Mouse (Mus musculus) embryonic facial prominence, embryonic 12.5 days (tissue): ENCODE results near the gene Zfp280d. TPM values are rescaled to one million over a fixed set of nuclear protein-coding genes. Genes with fewer than 3 reads are reported as not detected.

Experiments used
- ATAC-seq: fragments of 200-750 bp; cut with Nextera tagmentation; 2 replicates; pipeline ENCODE4 v1.8.0; 2017; ENCODE audit not compliant: insufficient number of reproducible peaks, insufficient read depth, low FRiP score, low TSS enrichment
- H3K27ac ChIP-seq: fragments of 300-500 bp; sonication (generic); 2 replicates; pipeline ENCODE4 v1.5.1; 2016; ENCODE audit warnings: mild to moderate bottlenecking
- H3K27me3 ChIP-seq: fragments of 300-500 bp; sonication (generic); 2 replicates; pipeline ENCODE4 v1.6.1; 2016; ENCODE audit warnings: mild to moderate bottlenecking, moderate library complexity
- H3K36me3 ChIP-seq: fragments of 300-500 bp; sonication (generic); 2 replicates; pipeline ENCODE4 v1.6.1; 2016; ENCODE audit warnings: mild to moderate bottlenecking
- H3K4me1 ChIP-seq: fragments of 300-500 bp; sonication (generic); 2 replicates; pipeline ENCODE4 v1.6.1; 2016
- H3K4me2 ChIP-seq: fragments of 300-500 bp; sonication (generic); replicated peaks from 2 replicates; pipeline ENCODE4 v1.6.1; 2016; ENCODE audit warnings: mild to moderate bottlenecking, moderate library complexity
- H3K4me3 ChIP-seq: fragments of 300-500 bp; sonication (generic); 2 replicates; pipeline ENCODE4 v1.5.1; 2016; ENCODE audit warnings: mild to moderate bottlenecking
- H3K9ac ChIP-seq: fragments of 300-500 bp; sonication (generic); 2 replicates; pipeline ENCODE4 v1.6.1; 2016; ENCODE audit warnings: mild to moderate bottlenecking, moderate library complexity
- H3K9me3 ChIP-seq: fragments of 300-500 bp; sonication (generic); 2 replicates; pipeline ENCODE4 v1.6.1; 2016; ENCODE audit warnings: mild to moderate bottlenecking, moderate library complexity
- WGBS: fragments of 180-500 bp; shearing (Covaris S2); methylation state at CpG from one replicate; pipeline ENCODE4 v1.1.7; 2016; 5-methylcytosine and 5-hydroxymethylcytosine counted together
- polyA plus RNA-seq: library from polyadenylated mRNA; unstranded; fragments of >200 nt; fragmentation: Nextera tagmentation; extraction: Ambion mirVana; gene quantifications from 2 replicates; pipeline ENCODE4 v1.2.1, GENCODE M21; 2016

Gene Zfp280d
- 56.4 and 57.0 TPM in 2 replicates for polyA plus RNA-seq

- no peaks in the 10 kb centered on the region for H3K27me3 ChIP-seq
- peak within 1 kb of the TSS; percentile 91 for H3K9ac ChIP-seq
- H3K4me3 ChIP-seq, result peak within 1 kb of the TSS; percentile 66
- no peaks in the 10 kb centered on the region for H3K36me3 ChIP-seq
- peaks cover 8% of the 10 kb centered on the region for H3K4me1 ChIP-seq
- no peaks in the 10 kb centered on the region for H3K9me3 ChIP-seq
- H3K4me2 ChIP-seq, result peak within 1 kb of the TSS; percentile 74
- WGBS, result 1% methylated on average over 42 of the region's 57 CpGs
- H3K27ac ChIP-seq, result peak within 1 kb of the TSS; percentile 99
- peak; percentile 97 for ATAC-seq
Measured at GRCm38 (mm10) chr9:72274677-72275076, at the start of gene Zfp280d. Gene Zfp280d, plus strand, starts transcription at chr9:72274860.

DNA sequence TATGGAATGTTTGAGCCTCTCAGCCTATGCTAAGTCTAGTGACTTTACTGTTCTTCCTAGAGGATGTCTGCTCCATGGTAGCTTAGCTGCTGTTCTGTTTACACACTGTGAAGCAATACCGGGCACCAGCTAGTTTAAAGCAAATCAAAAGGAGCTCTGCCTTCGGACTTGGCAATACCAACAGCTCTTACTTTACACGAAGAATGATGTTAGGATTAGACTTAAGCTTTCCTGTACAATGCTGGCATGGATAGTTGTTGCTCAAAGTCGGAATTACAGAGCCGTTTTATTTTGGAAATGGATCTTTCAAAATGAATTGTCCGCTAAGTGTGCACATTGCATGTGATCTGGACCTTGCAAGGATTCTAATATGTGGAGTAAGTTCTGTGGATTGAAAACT is 48.1 kb upstream of the Zfp280d start:
- H3K27ac ChIP-seq, result no peak overlapping the region
- H3K9ac ChIP-seq, result no peak overlapping the region
- no peaks in the 10 kb centered on the region for H3K27me3 ChIP-seq
- no peaks in the 10 kb centered on the region for H3K9me3 ChIP-seq
- no peak for ATAC-seq
- H3K36me3 ChIP-seq, result no peaks in the 10 kb centered on the region
- WGBS, result 83% methylated on average over 6 of the region's 6 CpGs
- H3K4me3 ChIP-seq, result no peak overlapping the region
- H3K4me2 ChIP-seq, result no peak overlapping the region
- no peaks in the 10 kb centered on the region for H3K4me1 ChIP-seq

GRCm38 (mm10) chr9:72252656-72253055 is 22.0 kb upstream of the Zfp280d start:
- ATAC-seq, result no peak
- WGBS, result 62% methylated on average over 1 of the region's 1 CpGs
- Histone ChIP-seq H3K9me3 (peaks cover 5% of the 10 kb centered on the region; the same call in 1 of the 2 replicates), H3K4me3 (no peak overlapping the region), H3K4me1 (no peaks in the 10 kb centered on the region), H3K9ac (no peak overlapping the region), H3K36me3 (no peaks in the 10 kb centered on the region), H3K4me2 (no peak overlapping the region), H3K27me3 (no peaks in the 10 kb centered on the region), H3K27ac (no peak overlapping the region)

DNA sequence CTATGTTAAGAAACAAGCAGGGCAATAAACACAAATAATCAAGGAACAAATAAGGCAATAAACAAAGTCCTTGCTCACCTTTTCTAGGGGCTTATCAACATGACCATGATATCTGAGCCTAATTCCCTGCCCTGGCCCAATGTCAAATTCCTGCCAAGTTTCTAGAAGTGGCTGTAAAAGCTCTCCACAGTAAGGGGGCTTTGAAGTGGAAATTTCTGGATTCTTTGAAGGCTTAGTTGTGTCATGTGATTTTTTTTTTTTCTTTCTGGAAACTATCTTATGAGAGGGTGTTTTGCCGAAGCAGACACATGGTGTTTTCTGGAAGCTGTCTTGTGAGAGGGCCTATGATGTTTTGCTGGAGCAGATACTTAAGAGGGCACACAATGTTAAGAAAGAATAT is 19.4 kb upstream of the Zfp280d start:
- 79% methylated on average over 1 of the region's 1 CpGs for WGBS
- no peak for ATAC-seq

DNA sequence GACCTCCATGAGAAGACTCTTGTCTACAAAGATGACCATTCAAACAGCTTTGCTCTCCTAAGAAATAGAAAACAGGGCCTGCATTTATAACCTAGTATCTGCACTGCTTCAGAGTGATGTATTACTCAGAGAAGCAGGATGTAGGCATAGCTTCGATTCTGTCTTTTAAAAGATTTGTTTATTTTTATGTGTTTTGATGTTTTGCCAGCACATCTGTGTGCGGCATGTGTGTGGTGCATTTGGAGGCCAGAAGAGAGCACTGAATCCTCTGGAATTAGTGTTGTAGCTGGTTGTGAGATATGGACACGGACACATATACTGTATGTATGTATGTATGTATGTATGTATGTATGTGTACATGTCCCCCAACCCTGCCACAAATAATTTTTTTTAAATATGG is 18.0 kb upstream of the Zfp280d start:
- ATAC-seq, result no peak
- no peaks in the 10 kb centered on the region for H3K27me3 ChIP-seq
- 84% methylated on average over 3 of the region's 3 CpGs for WGBS
- no peak overlapping the region for H3K27ac ChIP-seq
- H3K9ac ChIP-seq, result no peak overlapping the region
- no peak overlapping the region for H3K4me2 ChIP-seq
- no peaks in the 10 kb centered on the region for H3K4me1 ChIP-seq
- H3K9me3 ChIP-seq, result peaks cover 5% of the 10 kb centered on the region; the same call in 1 of the 2 replicates
- H3K36me3 ChIP-seq, result no peaks in the 10 kb centered on the region
- H3K4me3 ChIP-seq, result no peak overlapping the region

More for the DNA sequence above, 19.4 kb upstream of the Zfp280d start:
- H3K27me3 ChIP-seq, result no peaks in the 10 kb centered on the region
- H3K9ac ChIP-seq, result no peak overlapping the region
- no peak overlapping the region for H3K27ac ChIP-seq
- no peaks in the 10 kb centered on the region for H3K4me1 ChIP-seq
- no peaks in the 10 kb centered on the region for H3K36me3 ChIP-seq
- no peak overlapping the region for H3K4me2 ChIP-seq
- peaks cover 5% of the 10 kb centered on the region; the same call in 1 of the 2 replicates for H3K9me3 ChIP-seq
- H3K4me3 ChIP-seq, result no peak overlapping the region

GRCm38 (mm10) chr9:72260337-72260736 is 14.3 kb upstream of the Zfp280d start:
- H3K4me2 ChIP-seq, result no peak overlapping the region
- no peaks in the 10 kb centered on the region for H3K27me3 ChIP-seq
- H3K27ac ChIP-seq, result no peak overlapping the region
- no peak overlapping the region for H3K4me3 ChIP-seq
- peaks cover 9% of the 10 kb centered on the region; the same call in 1 of the 2 replicates for H3K9me3 ChIP-seq
- H3K36me3 ChIP-seq, result no peaks in the 10 kb centered on the region
- no peaks in the 10 kb centered on the region for H3K4me1 ChIP-seq
- no peak overlapping the region for H3K9ac ChIP-seq
- no peak for ATAC-seq
- 29% methylated on average over 6 of the region's 7 CpGs for WGBS

DNA sequence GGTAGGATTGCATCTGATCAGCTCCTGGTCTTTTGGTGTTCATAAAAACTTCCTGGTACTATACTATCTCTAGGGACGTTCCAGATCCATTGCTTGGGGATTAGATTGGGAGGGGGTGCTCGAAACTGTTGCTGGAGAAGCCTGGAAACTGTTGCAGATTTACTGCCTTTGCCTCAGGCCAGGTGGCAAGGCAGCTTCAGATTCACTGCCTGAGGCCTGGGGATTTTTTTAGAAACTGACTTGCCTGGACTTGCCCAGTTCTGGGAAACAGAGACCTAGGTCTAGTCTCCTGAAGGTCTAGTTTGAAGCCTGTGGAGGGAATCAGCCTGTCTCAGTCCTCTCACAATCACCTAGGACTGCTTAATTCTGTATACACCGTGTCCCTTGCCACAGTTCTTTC is 9.8 kb upstream of the Zfp280d start:
- Histone ChIP-seq H3K36me3 (no peaks in the 10 kb centered on the region), H3K27me3 (no peaks in the 10 kb centered on the region), H3K9me3 (peaks cover 4% of the 10 kb centered on the region; the same call in 1 of the 2 replicates), H3K4me3 (no peak overlapping the region), H3K9ac (no peak overlapping the region), H3K27ac (no peak overlapping the region), H3K4me2 (no peak overlapping the region), H3K4me1 (no peaks in the 10 kb centered on the region)
- ATAC-seq, result no peak
- WGBS, result 80% methylated on average over 3 of the region's 3 CpGs

- Histone ChIP-seq H3K4me3 (no peak overlapping the region), H3K36me3 (no peaks in the 10 kb centered on the region), H3K4me2 (no peak overlapping the region), H3K9me3 (no peaks in the 10 kb centered on the region), H3K27me3 (no peaks in the 10 kb centered on the region), H3K27ac (no peak overlapping the region), H3K9ac (no peak overlapping the region), H3K4me1 (no peaks in the 10 kb centered on the region)
- ATAC-seq, result no peak
- 98% methylated on average over 1 of the region's 1 CpGs for WGBS
Measured at GRCm38 (mm10) chr9:72270146-72270545, 4.5 kb upstream of the Zfp280d start.

DNA sequence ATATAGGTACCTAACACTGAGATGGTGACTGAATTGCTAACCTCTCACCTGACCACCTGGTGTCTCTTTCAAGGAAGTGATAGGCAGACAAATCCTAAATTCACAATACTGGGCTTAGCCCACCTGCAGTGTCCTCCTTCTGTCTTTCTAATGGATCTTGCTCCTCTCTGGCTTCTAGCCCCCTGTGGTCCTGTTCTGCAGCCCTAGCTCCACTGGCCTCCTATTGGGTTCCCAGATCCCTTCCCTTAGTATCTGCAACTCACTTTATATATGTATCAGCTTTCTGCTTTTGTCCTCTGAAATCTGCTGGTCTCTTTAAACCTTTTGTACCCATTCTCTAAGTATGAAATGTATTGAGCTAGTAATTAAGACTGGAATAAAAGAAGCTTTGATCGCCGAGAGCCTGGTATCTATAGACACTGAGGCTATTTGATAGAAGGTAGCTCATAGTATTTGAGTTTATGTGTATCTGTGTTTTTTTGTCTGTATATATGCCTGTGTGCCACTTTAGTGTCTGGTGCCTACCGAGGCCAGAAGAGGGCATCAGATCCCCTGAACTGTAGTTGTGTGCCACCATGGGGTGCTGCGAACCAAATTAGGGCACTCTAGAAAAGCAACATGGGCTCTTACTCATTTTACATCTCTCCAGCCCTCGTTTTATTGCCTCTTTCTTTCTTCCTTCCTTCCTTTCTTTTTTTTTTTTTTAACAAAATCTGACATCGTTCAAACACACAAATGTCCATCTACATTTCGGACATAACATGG is 832 bp upstream of the Zfp280d start:
- no peak overlapping the region for H3K27ac ChIP-seq
- no peak for ATAC-seq
- 79% methylated on average over 7 of the region's 7 CpGs for WGBS
- no peak overlapping the region for H3K4me2 ChIP-seq
- H3K4me1 ChIP-seq, result peaks cover 8% of the 10 kb centered on the region
- no peaks in the 10 kb centered on the region for H3K9me3 ChIP-seq
- no peaks in the 10 kb centered on the region for H3K36me3 ChIP-seq
- H3K27me3 ChIP-seq, result no peaks in the 10 kb centered on the region
- no peak overlapping the region for H3K9ac ChIP-seq
- H3K4me3 ChIP-seq, result no peak overlapping the region

DNA sequence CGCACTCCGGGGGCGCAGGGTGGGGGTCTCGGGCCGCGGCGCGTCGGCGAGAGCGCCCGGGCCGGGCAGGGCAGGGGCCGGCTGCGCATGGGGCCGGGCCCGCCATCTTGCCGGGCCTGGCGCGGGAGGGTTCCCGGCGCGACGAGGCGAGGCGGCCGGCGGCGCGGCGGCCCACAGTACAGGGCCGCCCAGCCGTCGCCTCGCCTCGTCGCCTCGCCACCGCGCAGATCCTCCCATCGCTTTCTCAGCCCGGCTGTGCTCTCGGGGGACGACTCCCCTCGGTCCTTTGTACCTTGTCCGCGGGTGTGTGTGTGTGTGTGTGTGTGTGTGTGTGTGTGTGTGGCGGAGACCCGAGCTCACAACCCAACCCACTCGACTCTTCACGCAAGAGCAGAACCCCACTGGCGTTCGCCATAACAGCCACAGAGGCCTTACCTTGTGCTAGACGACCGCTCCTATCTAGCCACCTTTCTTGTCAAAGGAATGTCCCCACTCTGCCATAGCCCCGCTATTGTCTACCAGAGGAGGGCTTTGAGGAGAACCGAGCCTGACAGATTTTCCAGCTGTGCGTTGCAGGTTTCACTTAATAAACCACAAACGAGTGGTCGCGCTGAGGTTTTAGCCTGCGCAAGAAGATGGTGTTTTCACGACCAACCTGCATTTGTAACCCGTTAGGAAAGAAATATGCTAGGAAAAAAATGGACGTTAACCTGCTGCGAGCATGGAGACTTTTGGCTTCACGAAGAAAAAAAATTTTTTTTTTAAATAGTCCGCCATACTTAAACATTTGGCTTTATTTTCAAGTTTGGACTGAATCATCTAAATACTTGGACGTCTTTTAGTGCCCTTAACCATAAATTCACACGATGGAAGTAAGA is 680 bp downstream of the Zfp280d start:
- peak overlapping the region; percentile 91 for H3K9ac ChIP-seq
- H3K36me3 ChIP-seq, result no peaks in the 10 kb centered on the region
- whole genome bisulfite sequencing, result 2% methylated on average over 70 of the region's 70 CpGs
- no peaks in the 10 kb centered on the region for H3K27me3 ChIP-seq
- H3K4me2 ChIP-seq, result peak overlapping the region; percentile 74
- H3K27ac ChIP-seq, result peak overlapping the region; percentile 99
- H3K9me3 ChIP-seq, result no peaks in the 10 kb centered on the region
- ATAC-seq, result peak; percentile 90
- peaks cover 8% of the 10 kb centered on the region for H3K4me1 ChIP-seq
- H3K4me3 ChIP-seq, result peak overlapping the region; percentile 66

- Histone ChIP-seq H3K9ac (peak overlapping the region; percentile 91), H3K4me3 (peak overlapping the region; percentile 66), H3K9me3 (no peaks in the 10 kb centered on the region), H3K4me1 (peaks cover 8% of the 10 kb centered on the region), H3K36me3 (no peaks in the 10 kb centered on the region), H3K4me2 (peak overlapping the region; percentile 74), H3K27ac (peak overlapping the region; percentile 99), H3K27me3 (no peaks in the 10 kb centered on the region)
- no peak for ATAC-seq
- 53% methylated on average over 8 of the region's 8 CpGs for WGBS
Measured at GRCm38 (mm10) chr9:72275979-72276500, 1.4 kb downstream of the Zfp280d start.
